Mouse (Mus musculus) frontal cortex, postnatal 36 days (tissue): ENCODE measurements around the gene Plekhh2.
A peak's percentile ranks its signal among the peaks of the same experiment; 100 is the strongest.

ENCODE experiments used
- DNase-seq, 2 experiments: peaks; one replicate each; pipeline ENCODE4 v3.0.0; 2022; ENCODE audit warnings: low spot score in 2 of 2

Gene Plekhh2

GRCm38 (mm10) chr17:84571629-84572028 is 59.9 kb downstream of the Plekhh2 start:
- DNase-seq: no peak

GRCm38 (mm10) chr17:84573305-84573704 is 61.6 kb downstream of the Plekhh2 start:
- no peak for DNase-seq

DNA sequence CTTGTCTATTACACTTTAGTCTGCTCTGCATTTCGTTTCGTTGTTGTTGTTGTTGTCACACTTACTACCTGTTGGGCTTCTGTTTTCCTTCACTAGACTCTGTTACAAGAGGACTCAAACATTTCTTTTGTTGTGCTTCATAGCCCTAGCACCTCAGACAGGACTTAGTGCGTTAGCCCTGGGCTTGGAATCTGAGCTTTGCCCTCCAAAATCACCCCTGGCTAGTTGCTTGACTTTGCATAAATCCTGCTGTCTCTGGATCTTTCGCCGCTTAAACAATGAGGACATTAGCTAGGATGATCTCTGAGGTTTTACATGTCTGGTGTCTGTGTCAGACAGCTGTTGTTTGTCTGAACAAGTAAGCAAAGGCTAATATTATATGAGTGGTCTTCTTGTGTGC is 62.2 kb downstream of the Plekhh2 start:
- DNase-seq: no peak

- no peak for DNase-seq
Measured at GRCm38 (mm10) chr17:84575108-84575507, 63.4 kb downstream of the Plekhh2 start.

- DNase-seq: no peak
Measured at GRCm38 (mm10) chr17:84576621-84577293, 65.1 kb downstream of the Plekhh2 start.

GRCm38 (mm10) chr17:84579249-84579648 is 67.6 kb downstream of the Plekhh2 start:
- no peak for DNase-seq

GRCm38 (mm10) chr17:84579817-84580216 is 68.1 kb downstream of the Plekhh2 start:
- no peak for DNase-seq

DNA sequence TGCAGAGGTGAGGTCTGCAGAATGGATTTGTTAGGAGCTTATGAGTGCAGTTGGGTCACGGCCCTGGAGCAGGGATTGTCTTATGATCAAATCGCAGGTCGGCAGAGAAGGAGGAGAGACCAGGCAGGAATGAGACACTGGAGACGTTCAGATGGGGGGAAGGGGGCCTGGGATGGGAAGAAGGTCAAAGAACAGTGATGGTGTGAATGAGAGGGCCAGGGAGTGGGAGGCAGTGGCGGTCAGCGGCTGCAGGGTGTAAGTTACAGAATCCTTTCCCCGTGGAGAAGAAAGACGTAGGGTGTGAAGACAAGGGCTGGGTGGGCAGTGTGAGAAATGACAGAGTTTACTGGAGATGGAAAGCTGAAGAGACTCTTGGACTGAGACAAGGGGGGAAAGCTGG is 69.1 kb downstream of the Plekhh2 start:
- DNase-seq: no peak

DNA sequence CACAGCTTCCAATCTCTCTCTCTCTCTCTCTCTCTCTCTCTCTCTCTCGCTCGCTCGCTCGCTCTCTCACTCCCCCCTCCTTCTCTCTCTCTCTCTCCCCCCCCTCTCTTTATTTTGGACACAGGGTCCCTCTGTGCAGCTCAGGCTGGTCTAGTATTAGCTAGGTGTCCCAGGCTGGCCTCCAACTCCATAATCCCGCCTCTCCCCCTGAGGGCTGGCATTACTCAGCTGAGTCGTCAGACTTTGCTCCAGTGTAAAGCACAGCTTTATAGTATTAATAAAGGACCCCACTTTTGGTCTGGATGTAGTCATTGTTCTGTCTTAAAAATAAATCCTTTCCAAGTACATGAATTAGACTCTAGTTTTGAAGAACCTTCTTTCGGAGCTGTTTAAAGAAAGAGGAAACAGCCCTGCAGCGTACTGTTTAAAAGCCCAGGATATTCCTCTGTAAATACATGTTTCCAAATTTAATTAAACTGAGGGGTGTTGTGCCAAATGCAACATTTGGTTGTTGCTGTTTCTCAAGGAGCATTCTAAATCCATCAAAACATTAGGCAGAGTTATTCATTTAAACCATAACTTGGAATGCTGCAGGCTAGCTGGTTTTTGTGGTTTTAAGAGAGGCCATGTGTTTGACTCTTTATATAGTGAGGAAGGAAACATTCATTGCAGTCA is 70.2 kb downstream of the Plekhh2 start:
- DNase-seq: no peak

- no peak for DNase-seq
Measured at GRCm38 (mm10) chr17:84584107-84584506, 72.4 kb downstream of the Plekhh2 start.

DNA sequence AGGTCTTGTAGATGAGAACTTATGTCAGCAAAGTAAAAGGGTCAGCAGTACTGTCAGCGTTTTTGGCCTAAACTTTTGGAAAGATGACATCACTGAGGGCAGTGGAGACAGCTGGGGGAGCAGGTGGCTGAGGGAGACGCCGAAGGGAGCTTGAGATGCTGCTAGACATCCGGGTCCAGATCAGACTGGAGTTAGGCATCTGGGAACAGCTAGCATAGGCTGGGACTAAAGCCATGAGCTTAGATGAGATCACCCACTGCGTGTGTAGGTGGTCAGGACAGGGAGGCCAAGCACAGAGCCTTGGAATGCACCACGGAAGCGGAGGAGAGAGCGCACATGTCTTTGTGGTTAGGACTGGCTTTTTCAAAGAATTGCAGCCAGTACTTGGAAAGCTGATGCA is 73.4 kb downstream of the Plekhh2 start:
- peak; percentile 66 to 72 for DNase-seq

GRCm38 (mm10) chr17:84590065-84590464 is 78.4 kb downstream of the Plekhh2 start:
- DNase-seq: no peak

DNA sequence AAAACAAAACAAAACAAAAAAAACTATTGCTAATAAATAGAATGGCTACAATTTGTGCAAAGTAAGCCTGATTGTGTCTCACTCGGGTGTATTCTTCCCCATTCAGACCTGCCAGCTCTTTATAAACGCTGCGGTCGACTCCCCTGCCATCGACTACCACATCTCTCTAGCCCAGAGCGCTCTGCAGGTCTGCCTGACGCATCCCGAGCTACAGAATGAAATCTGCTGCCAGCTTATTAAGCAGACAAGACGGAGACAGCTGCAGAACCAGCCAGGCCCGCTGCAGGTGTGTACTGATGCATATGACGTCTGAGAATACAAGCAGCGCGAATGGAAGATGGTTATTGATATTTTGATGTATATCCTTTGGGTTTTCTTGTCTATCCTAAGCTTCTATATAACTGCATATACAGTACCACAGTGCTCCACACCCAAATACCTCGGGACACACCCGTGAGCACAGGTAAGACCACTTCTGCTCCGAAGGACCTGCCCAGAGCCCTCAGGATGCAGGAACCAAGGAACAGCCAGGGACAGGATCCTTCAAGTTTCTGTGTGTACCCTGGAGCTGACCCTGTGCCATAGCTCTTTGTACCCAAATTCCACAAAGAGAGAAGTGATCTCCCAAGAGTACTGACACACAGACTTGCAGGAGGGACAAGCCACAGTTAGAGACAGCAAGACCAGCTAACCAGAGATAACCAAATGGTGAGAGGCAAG is 79.9 kb downstream of the Plekhh2 start:
- DNase-seq: no peak

- DNase-seq: no peak
Measured at GRCm38 (mm10) chr17:84596015-84596441, 84.3 kb downstream of the Plekhh2 start.

DNA sequence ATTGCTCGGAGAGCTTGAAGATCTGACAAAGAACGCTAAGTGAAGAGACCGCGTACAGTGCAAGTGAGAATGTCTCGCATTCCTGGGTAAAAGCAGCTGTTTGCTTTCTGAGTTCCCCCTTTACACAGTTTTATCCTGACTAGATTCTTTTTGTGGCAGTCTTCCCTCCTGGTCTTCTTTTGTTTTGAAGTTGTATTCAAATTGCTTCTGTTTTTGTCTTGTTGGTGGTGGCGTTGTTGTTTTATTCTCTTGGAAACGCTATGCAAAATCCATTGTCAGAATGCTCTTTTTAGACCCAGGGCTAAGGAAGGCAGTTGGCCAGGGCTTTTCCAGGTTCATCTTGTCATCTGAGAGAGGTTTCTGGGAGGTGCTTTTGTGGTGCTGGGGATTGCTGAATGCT is 84.8 kb downstream of the Plekhh2 start:
- no peak for DNase-seq

DNA sequence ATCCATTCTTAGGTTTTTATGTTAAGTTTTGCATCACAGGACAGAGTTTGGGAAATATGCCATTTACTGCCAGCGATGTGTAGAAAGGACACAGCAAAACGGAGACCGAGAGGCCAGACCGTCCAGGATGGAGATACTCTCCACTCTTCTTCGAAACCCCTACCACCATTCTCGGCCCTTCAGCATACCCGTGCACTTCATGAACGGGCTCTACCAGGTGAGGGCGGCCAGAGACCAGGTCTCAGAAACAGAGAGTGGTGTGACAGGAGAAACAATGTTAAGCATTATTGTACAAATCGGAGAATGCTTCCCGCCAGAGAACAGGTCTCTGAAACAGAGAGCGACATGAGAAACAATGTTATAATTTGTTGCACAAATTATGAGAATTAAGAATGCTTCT is 86.2 kb downstream of the Plekhh2 start:
- DNase-seq: no peak

DNA sequence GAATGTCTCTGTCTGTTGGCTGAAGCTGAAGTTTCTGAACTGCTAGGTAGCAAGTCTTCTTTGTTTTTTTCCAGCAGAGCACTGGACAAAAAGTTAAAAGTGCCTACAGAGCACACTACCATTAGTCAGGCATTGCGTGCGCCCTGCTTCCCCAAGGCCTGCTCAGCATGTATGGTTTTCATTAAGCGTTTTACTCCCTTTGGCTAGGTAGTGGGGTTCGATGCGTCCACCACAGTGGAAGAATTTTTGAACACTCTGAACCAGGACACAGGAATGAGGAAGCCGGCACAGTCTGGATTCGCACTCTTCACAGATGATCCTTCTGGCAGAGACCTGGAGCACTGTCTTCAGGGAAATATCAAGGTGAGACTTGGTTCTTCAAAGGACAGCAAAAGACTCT is 87.2 kb downstream of the Plekhh2 start:
- DNase-seq: no peak

DNA sequence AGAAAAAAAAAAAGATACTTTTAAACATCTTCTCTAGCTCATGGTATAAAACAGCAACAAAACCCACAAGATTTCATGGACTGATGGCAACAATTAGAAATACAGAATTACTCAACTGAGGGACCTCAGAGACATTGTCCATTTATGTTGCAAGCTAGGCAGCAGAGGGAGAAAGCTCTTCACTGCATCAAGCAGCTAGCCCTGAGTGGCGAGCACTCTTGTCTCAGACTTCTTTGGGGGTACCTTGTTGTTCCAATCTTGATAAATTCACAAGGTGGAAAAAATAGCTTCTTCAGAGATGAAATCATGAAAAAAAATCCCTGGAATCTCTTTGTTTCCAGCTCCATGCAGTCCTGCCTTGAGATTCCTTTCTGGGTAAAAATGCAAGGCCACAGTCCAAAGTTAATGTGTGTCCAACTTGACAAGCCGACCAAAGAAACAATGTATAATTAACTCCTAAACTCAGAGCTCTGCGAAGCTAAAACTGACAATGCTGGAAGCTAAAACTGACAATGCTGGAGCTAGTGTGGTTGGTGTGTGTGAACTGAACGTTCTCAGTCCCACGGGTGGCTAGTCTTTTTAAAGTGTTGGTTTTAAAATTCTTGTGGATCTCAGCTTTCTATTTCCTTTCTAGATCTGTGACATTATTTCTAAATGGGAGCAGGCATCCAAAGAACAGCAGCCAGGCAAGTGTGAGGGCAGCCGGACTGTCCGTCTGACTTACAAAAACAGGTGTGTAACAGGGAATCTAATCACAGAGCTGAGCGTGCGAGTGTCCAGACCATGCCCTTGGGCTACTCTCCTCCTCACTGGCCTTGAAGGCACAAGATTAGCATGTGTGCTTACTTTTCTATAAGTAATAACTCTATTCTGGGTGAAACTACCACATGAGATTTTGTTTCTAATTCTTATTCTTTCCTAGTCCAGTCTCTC is 88.6 kb downstream of the Plekhh2 start:
- peak; percentile 8 to 16 for DNase-seq

DNA sequence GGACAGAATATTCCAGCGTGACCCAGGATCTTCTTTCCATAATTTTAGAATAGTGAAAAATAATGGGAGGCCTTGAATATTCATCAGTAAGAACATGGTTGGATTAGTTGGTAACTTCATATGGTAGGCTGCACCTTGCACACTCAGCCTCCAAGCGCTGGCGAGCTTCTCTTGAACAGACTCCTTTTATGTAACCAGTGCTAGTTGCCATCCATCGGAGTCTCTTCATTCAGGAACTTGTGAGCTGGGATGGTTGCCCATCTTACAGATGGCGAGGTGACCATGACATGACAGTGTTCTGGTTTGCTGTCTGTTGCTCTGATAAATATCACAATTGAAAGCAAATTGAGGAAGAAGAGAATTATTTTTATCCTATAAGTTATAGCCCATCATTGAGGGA is 90.1 kb downstream of the Plekhh2 start:
- DNase-seq: no peak

DNA sequence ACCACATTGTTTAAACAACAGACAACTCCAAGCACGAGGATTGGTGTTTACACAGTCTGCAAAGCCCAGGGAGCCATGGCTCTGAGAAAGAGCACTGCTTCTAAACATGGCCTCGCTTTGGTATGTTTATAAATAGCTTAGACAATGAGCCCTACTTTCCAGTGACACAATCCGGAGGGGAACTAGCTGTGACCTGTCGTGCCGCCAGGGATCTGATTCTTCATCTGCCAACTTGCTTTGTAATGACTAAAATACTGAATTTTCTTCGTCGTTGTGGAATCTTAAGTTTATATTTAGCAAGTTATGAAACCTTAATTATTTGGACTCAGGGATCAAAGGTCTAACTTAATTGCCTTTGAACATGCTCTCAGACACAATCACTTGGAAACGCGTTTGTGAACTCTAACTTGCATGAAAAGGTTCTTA is 91.5 kb downstream of the Plekhh2 start:
- DNase-seq: no peak

DNA sequence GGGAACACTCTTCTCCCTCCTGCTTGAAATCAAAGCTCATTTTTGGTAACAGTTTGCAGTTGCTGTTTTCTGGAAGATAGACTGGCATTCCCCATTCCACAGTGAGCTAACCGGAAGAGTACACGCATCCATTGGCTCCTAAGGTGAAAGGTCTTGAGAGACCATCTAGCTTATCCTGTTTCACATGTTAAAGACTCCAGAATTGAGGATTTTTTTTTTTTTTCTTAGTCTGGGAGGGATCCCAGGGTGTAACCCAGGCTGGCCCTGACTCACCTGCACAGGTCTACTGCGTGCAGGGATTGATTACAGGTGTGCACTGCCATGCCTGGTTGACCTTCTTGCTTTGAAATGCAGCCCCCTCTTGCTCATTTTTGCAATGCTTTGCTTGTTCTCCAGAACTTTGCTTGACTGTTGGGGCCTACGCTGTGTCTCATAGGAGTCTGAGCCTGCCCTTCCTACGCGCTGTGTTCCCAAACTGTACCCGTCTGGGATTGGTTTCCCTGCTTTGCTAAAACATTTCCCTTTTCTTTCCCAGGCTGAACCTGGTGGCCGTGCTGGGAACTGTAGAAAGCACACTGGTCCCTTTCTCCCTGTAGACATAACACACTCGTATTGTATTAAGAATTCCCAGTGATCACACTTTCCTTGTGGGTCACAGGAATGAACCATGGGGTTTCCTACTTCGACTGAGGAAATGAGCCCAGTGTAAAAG is 92.2 kb downstream of the Plekhh2 start:
- no peak for DNase-seq
